Mouse (Mus musculus) bone marrow, adult 2 months (tissue): ENCODE measurements around the gene Atcay.

Experiments
- CTCF ChIP-seq: fragments of 200-500 bp; IDR thresholded peaks from 2 replicates; pipeline ENCODE4 v1.5.1; 2011; ENCODE audit warnings: low read length, control low read depth; ENCODE audit not compliant: control insufficient read depth, insufficient read depth
- POLR2A ChIP-seq: fragments of 200-500 bp; IDR thresholded peaks from 2 replicates; pipeline ENCODE4 v1.6.1; 2011; ENCODE audit warnings: low read depth, mild to moderate bottlenecking, control low read depth, low read length, borderline replicate concordance; ENCODE audit not compliant: control insufficient read depth

DNA sequence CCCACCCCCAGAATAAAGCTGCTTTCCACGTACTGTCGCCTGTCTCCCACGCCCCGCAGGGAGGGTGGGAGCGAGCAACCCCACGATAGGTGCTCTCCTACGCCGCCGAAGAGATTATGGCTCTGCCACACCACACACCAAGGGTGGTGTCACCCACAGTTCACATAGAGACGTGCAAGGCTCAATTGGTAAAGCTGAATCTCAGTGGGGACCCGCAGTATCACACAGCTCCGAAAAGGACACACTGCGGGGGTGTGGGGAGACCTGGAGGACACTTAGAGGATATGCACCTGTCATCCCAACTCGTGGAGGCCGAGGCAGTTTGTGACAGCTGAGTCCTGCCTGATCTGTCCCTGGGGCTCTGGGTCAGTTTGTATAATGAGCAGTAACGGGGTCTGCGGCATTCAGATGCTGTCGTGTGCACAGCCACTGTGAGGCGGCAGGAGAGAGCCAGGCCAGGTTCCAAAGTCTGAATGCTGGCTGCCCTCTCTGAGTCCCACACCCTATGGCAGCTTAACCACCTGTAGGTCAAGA lies 37.6 kb downstream of the Atcay start:
- TF ChIP-seq POLR2A (no peak), CTCF (no peak)
